Mouse (Mus musculus) cerebellum, adult 2 months (tissue): ENCODE results near the gene Bcat1. TPM values are rescaled to one million over a fixed set of nuclear protein-coding genes. Genes with fewer than 3 reads are reported as not detected.
"Not testable (repeated sequence)": the region's sequence is repeated elsewhere in the genome, so short reads cannot be mapped to it uniquely, and the experiment has no call there.

Source experiments
- DNase-seq, 2 experiments: peaks; one replicate each; pipeline ENCODE4 v3.0.0; 2021
- H3K27ac ChIP-seq: fragments of 200-500 bp; 2 replicates; pipeline ENCODE4 v1.5.1; 2012; ENCODE audit warnings: low read length, control low read depth, inconsistent platforms; ENCODE audit not compliant: insufficient read depth
- H3K27me3 ChIP-seq: fragments of 200-500 bp; 2 replicates; pipeline ENCODE4 v1.6.1; 2012; ENCODE audit warnings: inconsistent platforms, mild to moderate bottlenecking, low read length, moderate library complexity; ENCODE audit not compliant: control insufficient read depth, insufficient read depth
- H3K4me1 ChIP-seq: fragments of 200-500 bp; 2 replicates; pipeline ENCODE4 v1.6.1; 2011; ENCODE audit warnings: low read length; ENCODE audit not compliant: control insufficient read depth, insufficient read depth
- H3K4me3 ChIP-seq: fragments of 200-500 bp; replicated peaks from 2 replicates; pipeline ENCODE3; 2011; ENCODE audit warnings: mild to moderate bottlenecking, low read depth, low read length, control low read depth; ENCODE audit not compliant: insufficient read depth
- CTCF ChIP-seq: fragments of 200-500 bp; IDR thresholded peaks from 2 replicates; pipeline ENCODE4 v1.5.1; 2011; ENCODE audit warnings: low read depth, mild to moderate bottlenecking, control low read depth, low read length, moderate library complexity, borderline replicate concordance; ENCODE audit not compliant: insufficient read depth
- POLR2A ChIP-seq: fragments of 200-500 bp; IDR thresholded peaks from 2 replicates; pipeline ENCODE4 v1.6.1; 2011; ENCODE audit warnings: low read length, control low read depth, borderline replicate concordance; ENCODE audit not compliant: insufficient read depth
- WGBS: fragments of 180-500 bp; shearing (Covaris S2); methylation state at CpG from one replicate; pipeline ENCODE4 v1.1.7; 2018; 5-methylcytosine and 5-hydroxymethylcytosine counted together
- polyA plus RNA-seq: library from polyadenylated mRNA; depleted of rRNA; stranded (reverse); fragments of >200 nt; gene quantifications from 2 replicates; pipeline ENCODE4 v1.2.3, GENCODE M21; 2012

Bcat1 gene
- polyA plus RNA-seq, 1 experiment = 53.7 TPM

GRCm38 (mm10) chr6:145106163-145106842 is 30.3 kb upstream of the Bcat1 start:
- Histone ChIP-seq H3K4me1 (no peaks in the 10 kb centered on the region), H3K4me3 (no peak overlapping the region), H3K27me3 (no peaks in the 10 kb centered on the region), H3K27ac (no peak overlapping the region)
- no peak for TF ChIP-seq POLR2A
- no peak for TF ChIP-seq CTCF
- DNase-seq = no peak
- 90% methylated on average over 6 of the region's 6 CpGs for WGBS

GRCm38 (mm10) chr6:145105439-145105838 is 29.5 kb upstream of the Bcat1 start:
- Histone ChIP-seq H3K27ac (no peak overlapping the region), H3K27me3 (no peaks in the 10 kb centered on the region), H3K4me1 (no peaks in the 10 kb centered on the region), H3K4me3 (no peak overlapping the region)
- no peak for DNase-seq
- 94% methylated on average over 10 of the region's 10 CpGs for WGBS
- TF ChIP-seq POLR2A = no peak
- TF ChIP-seq CTCF = no peak

GRCm38 (mm10) chr6:145104241-145104939 is 28.4 kb upstream of the Bcat1 start:
- WGBS = 56% methylated on average over 10 of the region's 10 CpGs
- TF ChIP-seq CTCF = no peak
- TF ChIP-seq POLR2A = no peak
- H3K4me1 ChIP-seq = no peaks in the 10 kb centered on the region

GRCm38 (mm10) chr6:145100923-145101322 is 24.9 kb upstream of the Bcat1 start:
- no peak overlapping the region for H3K4me3 ChIP-seq
- H3K27me3 ChIP-seq = no peaks in the 10 kb centered on the region
- H3K27ac ChIP-seq = no peak overlapping the region
- TF ChIP-seq CTCF (no peak), POLR2A (no peak)
- 71% methylated on average over 9 of the region's 9 CpGs for WGBS
- no peak for DNase-seq
- no peaks in the 10 kb centered on the region for H3K4me1 ChIP-seq

More at GRCm38 (mm10) chr6:145104241-145104939, 28.4 kb upstream of the Bcat1 start:
- no peaks in the 10 kb centered on the region for H3K27me3 ChIP-seq
- H3K27ac ChIP-seq = no peak overlapping the region
- no peak for DNase-seq
- H3K4me3 ChIP-seq = no peak overlapping the region

GRCm38 (mm10) chr6:145094431-145094830 is 18.4 kb upstream of the Bcat1 start:
- no peak overlapping the region for H3K27ac ChIP-seq
- H3K4me1 ChIP-seq = no peaks in the 10 kb centered on the region
- DNase-seq = no peak
- TF ChIP-seq CTCF = no peak
- TF ChIP-seq POLR2A = no peak
- no peaks in the 10 kb centered on the region for H3K27me3 ChIP-seq
- 75% methylated on average over 4 of the region's 4 CpGs for WGBS
- no peak overlapping the region for H3K4me3 ChIP-seq

GRCm38 (mm10) chr6:145093038-145093622 is 17.1 kb upstream of the Bcat1 start:
- not testable (repeated sequence) for H3K4me3 ChIP-seq, H3K4me1 ChIP-seq, H3K27ac ChIP-seq, DNase-seq, H3K27me3 ChIP-seq
- 52% methylated on average over 7 of the region's 7 CpGs for WGBS

- WGBS = 79% methylated on average over 7 of the region's 7 CpGs
- Histone ChIP-seq H3K4me1 (no peaks in the 10 kb centered on the region), H3K27ac (no peak overlapping the region), H3K4me3 (no peak overlapping the region), H3K27me3 (no peaks in the 10 kb centered on the region)
- no peak for DNase-seq
- TF ChIP-seq CTCF = no peak
- TF ChIP-seq POLR2A = no peak
Observed at GRCm38 (mm10) chr6:145091998-145092397, 16.0 kb upstream of the Bcat1 start.

GRCm38 (mm10) chr6:145090928-145091327 is 14.9 kb upstream of the Bcat1 start:
- H3K4me3 ChIP-seq = no peak overlapping the region
- no peaks in the 10 kb centered on the region for H3K4me1 ChIP-seq
- no peak for TF ChIP-seq POLR2A
- no peak for TF ChIP-seq CTCF
- H3K27ac ChIP-seq = no peak overlapping the region
- no peaks in the 10 kb centered on the region for H3K27me3 ChIP-seq
- 76% methylated on average over 5 of the region's 5 CpGs for WGBS
- no peak for DNase-seq
